Mouse (Mus musculus) thymus, adult 2 months (tissue): Measurements from ENCODE around the gene Cux2.

Source experiments
- CTCF ChIP-seq: fragments of 200-500 bp; IDR thresholded peaks from 2 replicates; pipeline ENCODE4 v1.5.1; 2012; ENCODE audit warnings: mild to moderate bottlenecking, control low read depth, low read length, moderate library complexity, borderline replicate concordance; ENCODE audit not compliant: control insufficient read depth, poor library complexity, insufficient read depth; ENCODE audit errors: extremely low read depth
- POLR2A ChIP-seq: fragments of 200-500 bp; IDR thresholded peaks from 2 replicates; pipeline ENCODE4 v1.6.1; 2012; ENCODE audit warnings: mild to moderate bottlenecking, low read length, control low read depth, moderate library complexity; ENCODE audit not compliant: control insufficient read depth, poor library complexity, insufficient read depth; ENCODE audit errors: extremely low read depth

DNA sequence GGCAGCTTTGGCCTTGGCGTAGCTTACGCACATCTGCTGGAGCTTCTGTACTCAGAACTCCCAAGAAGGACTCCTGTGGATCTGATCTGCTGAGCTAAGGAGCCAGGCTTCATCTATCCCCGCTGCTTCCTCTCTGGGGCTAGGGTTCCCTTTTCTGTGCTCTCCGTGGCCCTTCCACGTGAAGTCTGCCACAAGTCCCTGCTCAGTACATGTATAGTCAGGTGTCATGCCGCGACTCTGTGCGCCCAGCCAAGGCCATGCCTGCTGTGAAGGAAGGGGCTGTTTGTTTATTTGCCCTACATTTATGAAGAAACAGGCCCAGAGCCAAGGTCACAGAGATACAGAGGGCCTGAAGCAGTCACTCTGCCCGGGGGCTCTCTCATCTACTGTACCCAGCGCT lies 207.9 kb downstream of the Cux2 start:
- TF ChIP-seq CTCF (no peak), POLR2A (no peak)
